Mouse (Mus musculus) kidney, adult 2 months (tissue): ENCODE results near the gene Mrpl33.
"Not testable (repeated sequence)": the region's sequence is repeated elsewhere in the genome, so short reads cannot be mapped to it uniquely, and the experiment has no call there.

Experiments used
- CTCF ChIP-seq: fragments of 200-500 bp; conservative IDR thresholded peaks from 2 replicates; pipeline ENCODE4 v1.5.1; 2011; ENCODE audit warnings: low read depth, mild to moderate bottlenecking, control low read depth, low read length, moderate library complexity, mixed read lengths; ENCODE audit not compliant: insufficient read depth, insufficient read length
- POLR2A ChIP-seq: fragments of 200-500 bp; IDR thresholded peaks from one replicate; pipeline ENCODE4 v1.6.1; 2011; ENCODE audit warnings: low read depth, low read length, control low read depth

- not testable (repeated sequence) for TF ChIP-seq CTCF, POLR2A
These were observed 34.4 kb downstream of the Mrpl33 start for GRCm38 (mm10) chr5:31631169-31631568.
